Mouse (Mus musculus) heart, embryonic 12.5 days (tissue): ENCODE results near the gene Eng. TPM values are rescaled to one million over a fixed set of nuclear protein-coding genes. Genes with fewer than 3 reads are reported as not detected.

Source experiments
- ATAC-seq: fragments of 200-750 bp; cut with Nextera tagmentation; 2 replicates; pipeline ENCODE4 v1.8.0; 2017; ENCODE audit warnings: moderate TSS enrichment, moderate library complexity; ENCODE audit not compliant: insufficient number of reproducible peaks, low FRiP score
- H3K27ac ChIP-seq: fragments of 300-500 bp; sonication (generic); 2 replicates; pipeline ENCODE4 v1.5.1; 2016; ENCODE audit warnings: mild to moderate bottlenecking, moderate library complexity; ENCODE audit not compliant: poor library complexity, severe bottlenecking
- H3K27me3 ChIP-seq: fragments of 300-500 bp; sonication (generic); replicated peaks from 2 replicates; pipeline ENCODE4 v1.6.1; 2016; ENCODE audit warnings: mild to moderate bottlenecking, moderate library complexity
- H3K36me3 ChIP-seq: fragments of 300-500 bp; sonication (generic); 2 replicates; pipeline ENCODE4 v1.6.1; 2016; ENCODE audit warnings: mild to moderate bottlenecking, moderate library complexity
- H3K4me1 ChIP-seq: fragments of 300-500 bp; sonication (generic); replicated peaks from 2 replicates; pipeline ENCODE4 v1.6.1; 2016; ENCODE audit warnings: mild to moderate bottlenecking
- H3K4me2 ChIP-seq: fragments of 300-500 bp; sonication (generic); 2 replicates; pipeline ENCODE4 v1.6.1; 2016; ENCODE audit warnings: mild to moderate bottlenecking, moderate library complexity
- H3K4me3 ChIP-seq: fragments of 300-500 bp; sonication (generic); 2 replicates; pipeline ENCODE4 v1.5.1; 2016; ENCODE audit warnings: mild to moderate bottlenecking
- H3K9ac ChIP-seq: fragments of 300-500 bp; sonication (generic); 2 replicates; pipeline ENCODE4 v1.6.1; 2016; ENCODE audit warnings: mild to moderate bottlenecking, moderate library complexity
- H3K9me3 ChIP-seq: fragments of 300-500 bp; sonication (generic); replicated peaks from 2 replicates; pipeline ENCODE4 v1.6.1; 2016; ENCODE audit warnings: mild to moderate bottlenecking, moderate library complexity
- WGBS: fragments of 180-500 bp; shearing (Covaris S2); methylation state at CpG from one replicate; pipeline ENCODE4 v1.1.7; 2016; 5-methylcytosine and 5-hydroxymethylcytosine counted together
- polyA plus RNA-seq: library from polyadenylated mRNA; unstranded; fragments of >200 nt; fragmentation: Nextera tagmentation; extraction: Ambion mirVana; gene quantifications from 2 replicates; pipeline ENCODE4 v1.2.1, GENCODE M21; 2016

The Eng gene
- polyA plus RNA-seq, 1 experiment from 2014 or later: 159 TPM

DNA sequence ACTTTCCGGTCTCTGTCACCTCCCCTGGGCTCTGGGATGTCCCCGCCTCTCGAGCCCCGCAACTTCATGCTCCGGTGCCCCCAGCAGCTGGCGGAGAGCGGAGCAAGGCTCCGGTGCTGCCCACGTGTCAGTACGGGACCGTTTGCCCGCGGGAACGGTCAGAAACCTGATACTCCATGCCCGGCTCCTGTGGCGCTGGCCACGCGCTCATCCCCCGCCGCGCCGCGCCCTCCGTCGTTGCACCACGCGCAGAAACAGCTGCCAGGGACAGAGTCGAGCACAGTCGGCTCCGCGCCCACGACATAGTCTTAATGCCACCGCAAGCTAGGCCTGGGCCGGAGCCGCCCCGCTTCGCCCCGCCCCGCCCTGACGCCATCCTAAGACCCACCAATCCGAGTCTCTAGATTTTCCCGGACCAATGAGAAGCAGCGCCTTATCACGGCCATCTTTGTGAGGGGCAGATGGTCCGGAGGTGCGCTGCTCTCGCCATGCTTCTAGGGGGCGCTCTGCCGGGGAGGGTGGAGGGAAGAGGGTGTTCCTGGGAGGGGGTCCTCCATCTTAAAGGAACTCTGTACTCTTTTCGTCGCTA lies 47.5 kb downstream of the Eng start:
- H3K4me1 ChIP-seq: peaks cover 18% of the 10 kb centered on the region
- under 1% methylated on average over 51 of the region's 51 CpGs for WGBS

DNA sequence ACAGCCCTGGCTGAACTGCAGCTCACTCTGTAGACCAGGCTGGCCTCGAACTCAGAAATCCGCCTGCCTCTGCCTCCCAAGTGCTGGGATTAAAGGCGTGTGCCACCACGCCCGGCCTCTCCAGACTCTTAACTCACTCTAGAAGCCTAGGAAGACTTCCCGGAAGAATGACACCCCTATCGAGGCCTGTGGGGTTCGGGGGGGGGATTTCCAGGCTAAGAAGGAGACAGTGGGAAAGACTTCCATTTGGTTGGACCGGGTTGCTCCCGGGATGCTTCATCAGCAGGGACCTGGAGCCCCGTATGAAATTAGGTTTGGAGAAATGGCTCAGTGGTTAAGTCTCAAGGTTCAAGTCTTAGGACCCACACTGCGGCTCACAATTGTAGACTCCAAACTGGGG lies 48.3 kb downstream of the Eng start:
- H3K9me3 ChIP-seq: no peaks in the 10 kb centered on the region
- H3K4me3 ChIP-seq: peak overlapping the region; percentile 73
- H3K4me2 ChIP-seq: peak overlapping the region; percentile 90
- H3K9ac ChIP-seq: no peak overlapping the region
- WGBS: 84% methylated on average over 12 of the region's 12 CpGs
- peak overlapping the region; percentile 35; the same call in 1 of the 2 replicates for H3K27ac ChIP-seq
- 0 out of 2 replicates have a peak, but pooled peaks cover 3% of the 10 kb centered on the region for H3K36me3 ChIP-seq
- no peak for ATAC-seq
- H3K27me3 ChIP-seq: no peaks in the 10 kb centered on the region
- peaks cover 14% of the 10 kb centered on the region for H3K4me1 ChIP-seq

More for the DNA sequence above, 47.5 kb downstream of the Eng start:
- H3K4me2 ChIP-seq: peak overlapping the region; percentile 90
- 0 out of 2 replicates have a peak, but pooled peaks cover 3% of the 10 kb centered on the region for H3K36me3 ChIP-seq
- peak overlapping the region; percentile 73 for H3K4me3 ChIP-seq
- peak; percentile 98 for ATAC-seq
- H3K27me3 ChIP-seq: no peaks in the 10 kb centered on the region
- H3K27ac ChIP-seq: peak overlapping the region; percentile 72
- H3K9me3 ChIP-seq: no peaks in the 10 kb centered on the region
- H3K9ac ChIP-seq: peak overlapping the region; percentile 94

DNA sequence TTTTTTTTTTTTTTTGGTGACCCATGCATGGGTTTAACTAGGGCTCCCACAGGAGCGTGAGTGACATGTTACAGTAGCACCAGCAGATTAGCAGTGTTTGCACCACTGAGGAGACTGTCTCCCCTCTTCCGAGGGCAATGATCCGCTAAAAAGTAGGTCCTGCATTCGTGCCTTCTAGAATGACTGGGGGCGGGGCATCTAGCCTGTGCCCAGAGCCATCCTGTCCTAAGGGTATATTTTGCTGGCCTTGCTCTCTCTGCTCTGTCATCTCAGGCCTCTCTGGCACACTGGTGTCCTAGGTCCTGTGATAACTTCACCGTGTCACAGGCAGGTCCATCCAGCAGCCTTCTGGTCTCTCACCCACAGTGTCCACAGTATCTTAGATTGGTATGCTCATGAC lies 53.3 kb downstream of the Eng start:
- H3K27ac ChIP-seq: no peak overlapping the region
- no peaks in the 10 kb centered on the region for H3K9me3 ChIP-seq
- no peaks in the 10 kb centered on the region for H3K4me1 ChIP-seq
- no peak overlapping the region for H3K4me2 ChIP-seq
- H3K4me3 ChIP-seq: no peak overlapping the region
- no peak for ATAC-seq
- H3K36me3 ChIP-seq: peaks cover 36% of the 10 kb centered on the region
- H3K9ac ChIP-seq: no peak overlapping the region
- no peaks in the 10 kb centered on the region for H3K27me3 ChIP-seq
- 79% methylated on average over 6 of the region's 6 CpGs for WGBS

DNA sequence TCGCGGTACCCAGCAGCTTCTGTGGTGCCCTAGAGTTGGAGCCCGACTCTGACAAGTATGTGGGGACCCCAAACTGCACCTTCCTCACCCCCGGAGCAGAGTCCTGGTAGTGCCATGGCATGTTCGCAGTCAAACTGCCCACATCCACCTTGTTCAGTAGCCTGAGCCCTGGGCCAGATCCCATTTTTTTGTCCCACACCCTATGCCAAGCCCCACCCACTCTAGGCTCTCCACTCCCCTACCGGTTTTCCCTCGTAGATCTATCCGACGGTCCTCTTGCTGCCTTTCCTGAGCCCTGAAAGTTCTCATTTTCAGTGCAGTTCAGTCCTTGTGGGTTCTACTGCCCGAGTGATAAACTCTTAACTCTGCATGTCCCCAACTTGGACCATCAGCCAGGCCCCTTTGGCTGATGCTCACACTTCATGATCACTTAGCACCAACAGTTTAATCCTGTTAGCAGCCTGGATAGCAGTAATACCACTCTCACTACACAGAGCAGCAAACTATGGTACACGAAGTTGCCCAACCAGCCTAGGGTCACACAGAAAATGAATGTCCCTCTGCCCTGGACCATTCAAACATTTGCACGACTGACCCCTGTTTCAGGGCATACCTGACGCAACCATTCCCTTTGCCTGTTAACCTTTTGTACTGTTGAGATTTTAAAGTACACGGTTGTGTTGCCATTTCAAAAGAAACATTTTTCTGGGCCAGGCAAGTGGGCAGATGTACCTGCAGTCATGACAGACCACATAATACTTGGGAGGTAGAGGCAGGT lies 54.8 kb downstream of the Eng start:
- H3K4me3 ChIP-seq: no peak overlapping the region

DNA sequence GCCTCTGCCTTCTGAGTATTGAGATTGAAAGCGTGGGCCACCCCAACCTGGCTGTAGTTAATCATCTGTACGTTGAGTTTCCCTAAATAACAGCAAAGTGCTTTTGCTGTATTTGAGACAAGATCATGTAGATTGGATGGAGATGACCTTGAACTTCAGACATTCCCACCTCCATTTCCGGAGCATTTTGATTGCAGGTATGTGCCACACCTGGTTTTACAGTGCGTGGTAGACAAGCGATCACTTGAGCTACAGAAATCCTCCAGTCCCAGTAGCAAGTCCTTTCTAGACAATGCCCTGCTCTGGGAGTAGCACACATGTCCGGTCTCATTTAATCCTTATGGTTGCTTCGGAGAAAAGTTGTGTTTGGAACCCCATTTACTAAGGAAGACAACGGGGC lies 56.7 kb downstream of the Eng start:
- Histone ChIP-seq H3K27ac (no peak overlapping the region), H3K27me3 (no peaks in the 10 kb centered on the region), H3K4me1 (no peaks in the 10 kb centered on the region), H3K4me3 (no peak overlapping the region), H3K9ac (no peak overlapping the region), H3K36me3 (peaks cover 70% of the 10 kb centered on the region), H3K9me3 (no peaks in the 10 kb centered on the region), H3K4me2 (no peak overlapping the region)
- 94% methylated on average over 8 of the region's 8 CpGs for WGBS
- no peak for ATAC-seq

More for the DNA sequence above, 54.8 kb downstream of the Eng start:
- no peak for ATAC-seq
- H3K4me1 ChIP-seq: no peaks in the 10 kb centered on the region
- peaks cover 51% of the 10 kb centered on the region for H3K36me3 ChIP-seq
- H3K4me2 ChIP-seq: no peak overlapping the region
- no peak overlapping the region for H3K9ac ChIP-seq
- no peak overlapping the region for H3K27ac ChIP-seq
- no peaks in the 10 kb centered on the region for H3K27me3 ChIP-seq
- H3K9me3 ChIP-seq: no peaks in the 10 kb centered on the region
- 82% methylated on average over 14 of the region's 14 CpGs for WGBS

DNA sequence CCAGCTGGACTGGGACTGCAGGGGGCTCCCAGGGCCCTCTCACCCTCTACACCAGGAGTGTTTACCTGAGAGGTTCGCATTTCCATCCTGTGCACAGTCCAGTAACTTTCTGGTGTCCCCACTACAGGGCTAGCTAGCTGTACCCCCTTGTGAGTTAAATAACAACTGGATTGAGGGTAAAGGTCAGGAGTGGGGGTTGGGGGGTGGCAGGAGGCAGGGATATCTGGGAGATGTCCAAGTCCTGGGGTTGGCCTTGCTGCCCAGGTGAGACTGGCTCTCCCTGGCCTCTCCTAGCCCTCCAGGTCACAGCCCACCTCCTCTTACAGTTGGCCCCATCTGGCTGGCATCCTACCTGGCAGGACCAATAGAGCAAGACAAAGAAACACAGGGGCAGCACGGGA lies 57.6 kb downstream of the Eng start, which contains the start of gene Fpgs:
Fpgs (minus strand) TSS at position 125 of the 401 bp plus-strand sequence.
- Histone ChIP-seq H3K4me2 (no peak within 1 kb of the TSS), H3K27me3 (no peaks in the 10 kb centered on the region), H3K27ac (no peak within 1 kb of the TSS), H3K9me3 (no peaks in the 10 kb centered on the region), H3K4me3 (no peak within 1 kb of the TSS), H3K36me3 (peaks cover 80% of the 10 kb centered on the region), H3K9ac (no peak within 1 kb of the TSS), H3K4me1 (no peaks in the 10 kb centered on the region; the same call in 1 of the 2 replicates)
- 80% methylated on average over 2 of the region's 2 CpGs for WGBS
- ATAC-seq: no peak

DNA sequence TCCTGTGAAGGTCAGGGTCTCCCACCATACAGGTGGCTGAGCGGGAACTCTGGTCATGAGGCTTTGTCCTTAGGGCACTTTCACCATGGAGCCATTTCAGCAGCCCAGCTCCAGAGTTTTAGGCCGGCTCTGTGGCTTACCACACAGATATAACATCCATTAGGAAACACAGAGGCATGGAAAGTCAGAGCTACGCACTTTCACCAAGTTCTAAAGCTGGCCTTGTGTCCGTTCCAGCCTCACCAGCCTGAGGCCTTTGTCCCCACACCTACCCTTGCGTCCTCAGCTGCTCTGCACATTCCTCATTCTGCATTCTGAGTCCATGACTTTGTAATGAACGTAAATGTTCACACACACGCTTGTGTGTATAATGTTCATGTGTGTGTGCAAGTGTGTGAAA lies 58.6 kb downstream of the Eng start:
- Histone ChIP-seq H3K4me3 (no peak overlapping the region), H3K4me1 (no peaks in the 10 kb centered on the region; the same call in 1 of the 2 replicates), H3K4me2 (no peak overlapping the region), H3K9ac (no peak overlapping the region), H3K27ac (no peak overlapping the region), H3K9me3 (no peaks in the 10 kb centered on the region), H3K36me3 (peaks cover 90% of the 10 kb centered on the region), H3K27me3 (no peaks in the 10 kb centered on the region)
- 91% methylated on average over 7 of the region's 7 CpGs for WGBS
- no peak for ATAC-seq

DNA sequence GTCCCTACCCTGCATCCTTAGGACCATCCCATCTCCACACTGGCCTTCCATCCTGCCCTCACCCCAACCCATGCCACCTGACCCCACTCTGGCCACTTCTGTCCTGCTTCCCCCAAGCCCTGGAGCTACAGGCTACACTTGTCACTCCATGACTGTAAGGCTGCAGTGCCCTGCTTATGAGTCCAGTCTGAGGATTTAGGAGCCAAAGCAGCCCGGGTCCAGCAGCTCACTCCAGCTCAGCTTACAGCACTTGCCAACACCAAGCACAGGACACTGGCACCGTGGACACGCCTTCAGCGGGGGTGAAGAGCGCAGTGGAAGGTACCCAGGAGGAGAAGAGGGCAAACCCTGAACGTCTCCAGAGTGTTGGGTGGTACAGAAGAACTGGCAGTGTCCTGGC lies 60.6 kb downstream of the Eng start:
- ATAC-seq: no peak
- WGBS: 86% methylated on average over 6 of the region's 6 CpGs
- H3K4me3 ChIP-seq: no peak overlapping the region

DNA sequence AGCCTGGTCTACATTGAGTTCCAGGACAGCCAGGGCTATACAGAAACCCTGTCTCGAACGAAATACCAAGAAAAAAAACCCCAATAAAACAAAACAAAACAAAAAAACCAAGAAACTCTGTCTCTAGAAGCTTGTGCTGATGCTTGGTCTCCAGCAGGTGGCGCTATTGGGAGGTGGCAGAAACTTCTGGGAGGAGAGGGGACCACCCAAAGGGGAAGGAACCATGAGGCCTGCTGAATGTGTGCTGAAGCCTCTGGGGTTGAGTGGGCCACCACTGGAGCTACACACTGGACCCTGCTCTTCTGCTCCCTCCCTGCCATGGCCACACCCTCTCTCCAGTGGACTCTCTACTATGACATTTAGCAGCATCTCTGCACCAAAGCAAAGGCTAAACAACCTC lies 62.2 kb downstream of the Eng start:
- H3K4me2 ChIP-seq: no peak overlapping the region
- no peak overlapping the region for H3K9ac ChIP-seq
- H3K27ac ChIP-seq: no peak overlapping the region
- peaks cover 16% of the 10 kb centered on the region for H3K4me1 ChIP-seq
- peaks cover 78% of the 10 kb centered on the region for H3K36me3 ChIP-seq
- 50% methylated on average over 3 of the region's 3 CpGs for WGBS
- no peak overlapping the region for H3K4me3 ChIP-seq
- no peaks in the 10 kb centered on the region for H3K27me3 ChIP-seq
- H3K9me3 ChIP-seq: no peaks in the 10 kb centered on the region
- no peak for ATAC-seq

More for the DNA sequence above, 60.6 kb downstream of the Eng start:
- no peaks in the 10 kb centered on the region for H3K9me3 ChIP-seq
- H3K27me3 ChIP-seq: no peaks in the 10 kb centered on the region
- no peak overlapping the region for H3K9ac ChIP-seq
- peaks cover 95% of the 10 kb centered on the region for H3K36me3 ChIP-seq
- no peak overlapping the region for H3K27ac ChIP-seq
- peaks cover 15% of the 10 kb centered on the region for H3K4me1 ChIP-seq
- H3K4me2 ChIP-seq: no peak overlapping the region

DNA sequence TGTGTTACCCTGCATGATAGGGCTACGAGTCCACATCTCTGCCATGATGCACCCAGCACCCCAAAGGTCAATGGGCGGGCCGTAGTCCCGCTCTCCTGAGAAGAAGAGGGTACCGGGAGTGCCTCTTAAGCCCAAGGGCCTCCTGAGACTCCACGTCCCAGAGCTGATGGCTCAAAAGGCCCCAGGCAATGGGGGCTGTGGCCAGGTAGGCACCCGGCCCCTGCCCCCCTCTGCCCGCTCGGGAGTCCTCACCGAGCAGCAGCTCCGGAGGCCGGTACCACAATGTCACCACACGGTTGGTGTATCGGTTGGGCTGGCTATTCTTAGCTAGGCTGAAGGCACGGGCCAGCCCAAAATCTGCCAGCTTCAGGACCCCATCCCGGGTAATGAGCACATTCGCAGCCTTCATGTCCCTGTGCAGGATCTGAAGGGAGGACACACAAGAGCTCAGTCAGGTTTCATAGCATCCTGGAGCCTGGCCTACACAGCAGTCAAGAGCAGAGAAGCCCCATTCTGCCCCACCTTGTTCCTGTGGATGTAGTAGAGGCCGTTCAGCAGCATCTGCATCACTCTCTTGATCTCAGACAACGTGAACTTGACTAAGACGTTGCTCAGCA lies 63.2 kb downstream of the Eng start:
- Histone ChIP-seq H3K9me3 (no peaks in the 10 kb centered on the region), H3K4me3 (no peak overlapping the region), H3K4me2 (no peak overlapping the region), H3K27me3 (no peaks in the 10 kb centered on the region), H3K4me1 (peaks cover 26% of the 10 kb centered on the region), H3K36me3 (peaks cover 70% of the 10 kb centered on the region), H3K9ac (no peak overlapping the region), H3K27ac (no peak overlapping the region)
- no peak for ATAC-seq
- WGBS: 88% methylated on average over 20 of the region's 20 CpGs

DNA sequence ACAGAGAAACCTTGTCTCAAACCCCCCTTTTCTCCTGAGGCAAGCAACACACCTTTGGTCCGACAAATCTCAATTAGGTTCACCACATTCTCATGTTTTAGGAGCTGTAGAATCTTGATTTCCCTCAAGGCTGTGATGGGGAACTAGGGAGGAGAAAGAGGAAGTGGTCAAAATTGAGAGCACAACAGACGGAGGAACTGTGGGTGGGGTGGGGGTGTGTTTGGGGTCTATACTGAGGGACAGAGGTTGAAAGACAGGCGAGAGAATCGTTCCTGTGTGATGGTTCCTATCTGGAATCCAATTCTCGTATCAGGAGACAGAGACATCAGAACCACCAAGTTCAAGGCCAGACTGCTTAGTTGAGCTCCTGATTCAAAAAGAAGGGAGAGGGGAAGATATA lies 64.0 kb downstream of the Eng start:
- Histone ChIP-seq H3K9me3 (no peaks in the 10 kb centered on the region), H3K36me3 (peaks cover 62% of the 10 kb centered on the region), H3K4me2 (no peak overlapping the region), H3K27ac (peak overlapping the region; percentile 3; the same call in 1 of the 2 replicates), H3K4me1 (peaks cover 34% of the 10 kb centered on the region), H3K27me3 (no peaks in the 10 kb centered on the region), H3K4me3 (no peak overlapping the region), H3K9ac (no peak overlapping the region)
- WGBS: 79% methylated on average over 5 of the region's 5 CpGs
- no peak for ATAC-seq
